Comparison of ENCODE assay signal across 8 mouse cellular contexts in the genomic region with DNA sequence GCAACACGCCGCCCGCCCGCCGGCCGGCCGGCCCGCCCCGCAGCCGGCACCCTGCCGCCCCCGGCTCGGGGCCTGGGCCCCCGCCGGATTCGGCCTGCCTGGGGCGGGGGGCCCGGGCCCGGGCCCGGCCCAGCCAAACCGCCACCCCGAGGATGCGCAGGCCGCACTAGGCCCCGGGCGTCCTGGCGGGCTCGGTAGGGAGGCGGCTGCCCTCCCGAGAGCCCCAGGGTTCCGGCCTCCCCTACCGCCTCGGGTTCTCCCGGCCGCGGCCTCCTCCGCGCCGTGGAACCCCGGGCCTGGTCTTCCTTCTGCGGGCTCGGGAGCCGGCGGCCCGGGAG. TPM values are rescaled to one million over a fixed set of nuclear protein-coding genes. Genes with fewer than 3 reads are reported as not detected.
DNase-seq lines count a peak whose midpoint lies in the region; ATAC-seq and TF ChIP-seq lines count a peak whose summit lies in the region.

No protein-coding gene starts in this region.

- POLR2A ChIA-PET in Patski (lab: Charles Lee) = interaction anchor here (0.5 to 1.1 kb wide), 3 partner anchors 14 to 250 kb away, joined by 3 to 5 read pairs (median 4); no protein-coding TSS in a partner anchor

- in situ Hi-C loops in Patski (cut with MboI; ENCODE audit: low pct_unique_long_range_greater_than_20kb) = no loop called here

- DNase-seq in heart, postnatal 4 days = no peak
- DNase-seq in Patski (ENCODE audit: low read depth, low spot score) = no peak
- no peak for DNase-seq in hindbrain, embryonic 11.5 days (ENCODE audit: low spot score)
- no peak for DNase-seq in ovary, postnatal 10 days (ENCODE audit: low spot score)
- DNase-seq in retina, embryonic 14.5 days (ENCODE audit: low spot score) = no peak
- no peak for DNase-seq in B cell, adult 2 months

- TF ChIP-seq CTCF in Patski (IDR thresholded peaks at IDR 0.05) = no peak

- CTCF ChIA-PET in Patski (lab: Charles Lee) = no interaction called here

- H3K36me3 ChIP-seq in heart, embryonic 13.5 days = peaks cover 7% of the 10 kb centered on the region
- no peaks in the 10 kb centered on the region for H3K36me3 ChIP-seq in hindbrain, embryonic 11.5 days (ENCODE audit: control insufficient read depth, insufficient read depth, low read length)
- H3K36me3 ChIP-seq in midbrain, embryonic 12.5 days = 0 out of 2 replicates have a peak, but pooled peaks cover 3% of the 10 kb centered on the region

- ATAC-seq in heart, embryonic 13.5 days (ENCODE audit: extremely low read depth, insufficient number of reproducible peaks, low FRiP score, low TSS enrichment) = peak; percentile 79; the same call in 1 of the 2 replicates
- peak; percentile 40 for ATAC-seq in Patski
- peak; percentile 86 for ATAC-seq in hindbrain, embryonic 11.5 days (ENCODE audit: low FRiP score)
- peak; percentile 82; the same call in 1 of the 2 replicates for ATAC-seq in midbrain, embryonic 12.5 days (ENCODE audit: low FRiP score, low read depth)

- WGBS in heart, embryonic 13.5 days = under 1% methylated on average over 37 of the region's 45 CpGs
- 0% methylated on average over 6 of the region's 45 CpGs for WGBS in hindbrain, embryonic 11.5 days
- 1% methylated on average over 41 of the region's 45 CpGs for WGBS in midbrain, embryonic 12.5 days

- H3K9me3 ChIP-seq in heart, embryonic 13.5 days = 0 out of 2 replicates have a peak, but pooled peaks cover 4% of the 10 kb centered on the region
- H3K9me3 ChIP-seq in hindbrain, embryonic 11.5 days (ENCODE audit: control insufficient read depth, low read length) = no peaks in the 10 kb centered on the region
- H3K9me3 ChIP-seq in midbrain, embryonic 12.5 days = no peaks in the 10 kb centered on the region

- H3K9ac ChIP-seq in heart, embryonic 13.5 days = peak overlapping the region; percentile 97
- H3K9ac ChIP-seq in hindbrain, embryonic 11.5 days (ENCODE audit: low read depth, low read length) = peak overlapping the region; percentile 94
- peak overlapping the region; percentile 100 for H3K9ac ChIP-seq in midbrain, embryonic 12.5 days (replicated peaks)

- H3K4me1 ChIP-seq in heart, embryonic 13.5 days = peaks cover 32% of the 10 kb centered on the region
- H3K4me1 ChIP-seq in hindbrain, embryonic 11.5 days (replicated peaks; ENCODE audit: control insufficient read depth, insufficient read depth, low read length) = no peaks in the 10 kb centered on the region
- H3K4me1 ChIP-seq in midbrain, embryonic 12.5 days = peaks cover 24% of the 10 kb centered on the region

- peak overlapping the region; percentile 86 for H3K4me3 ChIP-seq in heart, embryonic 13.5 days
- peak overlapping the region; percentile 89 for H3K4me3 ChIP-seq in hindbrain, embryonic 11.5 days (ENCODE audit: low read depth, low read length)
- H3K4me3 ChIP-seq in midbrain, embryonic 12.5 days = peak overlapping the region; percentile 99

- no peaks in the 10 kb centered on the region for H3K27me3 ChIP-seq in heart, embryonic 13.5 days (replicated peaks)
- H3K27me3 ChIP-seq in Patski = no peaks in the 10 kb centered on the region
- H3K27me3 ChIP-seq in hindbrain, embryonic 11.5 days (ENCODE audit: control insufficient read depth, insufficient read depth, low read length) = no peaks in the 10 kb centered on the region
- no peaks in the 10 kb centered on the region for H3K27me3 ChIP-seq in midbrain, embryonic 12.5 days

- H3K4me2 ChIP-seq in heart, embryonic 13.5 days = peak overlapping the region; percentile 82
- peak overlapping the region; percentile 64 for H3K4me2 ChIP-seq in hindbrain, embryonic 11.5 days (replicated peaks; ENCODE audit: low read depth, low read length)
- peak overlapping the region; percentile 78 for H3K4me2 ChIP-seq in midbrain, embryonic 12.5 days (replicated peaks)

- peak overlapping the region; percentile 100 for H3K27ac ChIP-seq in heart, embryonic 13.5 days (replicated peaks)
- H3K27ac ChIP-seq in hindbrain, embryonic 11.5 days (ENCODE audit: low read depth, low read length) = peak overlapping the region; percentile 100
- peak overlapping the region; percentile 100 for H3K27ac ChIP-seq in midbrain, embryonic 12.5 days (replicated peaks)

RNA-seq across cellular contexts. Expression of gene Nrf1, which starts 0.3 kb away (rescaled TPM):
- 32.9 and 34.9 TPM in 2 replicates for polyA plus RNA-seq in heart, embryonic 13.5 days (2015; fragmentation: Nextera tagmentation; extraction: Ambion mirVana)
- total RNA-seq in heart, postnatal 4 days (2021) = 10 to 100 TPM; 25.7 to 33.2 TPM
- 25.2 TPM for polyA plus RNA-seq in Patski (2021)
- 69.9 and 73.0 TPM in 2 replicates for polyA plus RNA-seq in hindbrain, embryonic 11.5 days (2014; fragmentation: Nextera tagmentation; extraction: Ambion mirVana)
- 74.1 and 78.9 TPM in 2 replicates for polyA plus RNA-seq in midbrain, embryonic 12.5 days (2016; fragmentation: Nextera tagmentation; extraction: Ambion mirVana)
